Mouse (Mus musculus): ENCODE data around the gene Pikfyve. TPM values are rescaled to one million over a fixed set of nuclear protein-coding genes. Genes with fewer than 3 reads are reported as not detected.

The Pikfyve gene
- total and polyA plus RNA-seq, 2 experiments from 2014 or later: 8.7 to 28.2 TPM

- Histone ChIP-seq H3K9me3 (ENCODE audit: low read length) (no peaks in the 10 kb centered on the region), H3K4me2 (ENCODE audit: low read depth, low read length) (no peak overlapping the region)
- peak; percentile 72; the same call in 1 of the 2 replicates for ATAC-seq
Observed at GRCm38 (mm10) chr1:65282766-65283165, 96.3 kb downstream of the Pikfyve start.

GRCm38 (mm10) chr1:65308476-65308875, 122.0 kb downstream of the Pikfyve start:
- Histone ChIP-seq H3K27me3 (ENCODE audit: insufficient read depth, low read length) (0 out of 2 replicates have a peak, but pooled peaks cover 5% of the 10 kb centered on the region), H3K27ac (no peak overlapping the region), H3K4me3 (ENCODE audit: low read length) (no peak overlapping the region), H3K9ac (replicated peaks; ENCODE audit: low read length) (no peak overlapping the region), H3K9me3 (ENCODE audit: low read length) (no peaks in the 10 kb centered on the region), H3K36me3 (ENCODE audit: insufficient read depth, low read length) (no peaks in the 10 kb centered on the region), H3K4me1 (ENCODE audit: insufficient read depth, low read length) (peaks cover 11% of the 10 kb centered on the region), H3K4me2 (ENCODE audit: low read depth, low read length) (no peak overlapping the region)
- no peak for TF ChIP-seq CTCF (IDR thresholded peaks at IDR 0.05; ENCODE audit: low read depth)
- ATAC-seq (no peak), DNase-seq (ENCODE audit: low spot score) (no peak)
- WGBS: 76% methylated on average over 3 of the region's 3 CpGs

More at GRCm38 (mm10) chr1:65282766-65283165, 96.3 kb downstream of the Pikfyve start:
- peak; percentile 79 for TF ChIP-seq CTCF (IDR thresholded peaks at IDR 0.05; ENCODE audit: low read depth)
- Histone ChIP-seq H3K27ac (no peak overlapping the region), H3K27me3 (ENCODE audit: insufficient read depth, low read length) (no peaks in the 10 kb centered on the region), H3K9ac (replicated peaks; ENCODE audit: low read length) (no peak overlapping the region), H3K4me3 (ENCODE audit: low read length) (no peak overlapping the region), H3K4me1 (ENCODE audit: insufficient read depth, low read length) (0 out of 2 replicates have a peak, but pooled peaks cover 3% of the 10 kb centered on the region), H3K36me3 (ENCODE audit: insufficient read depth, low read length) (no peaks in the 10 kb centered on the region)
- DNase-seq (ENCODE audit: low spot score): peak; percentile 84
- WGBS: 3% methylated on average over 6 of the region's 6 CpGs

GRCm38 (mm10) chr1:65311214-65311933, 124.9 kb downstream of the Pikfyve start:
- DNase-seq (ENCODE audit: low spot score) (peak; percentile 13), ATAC-seq (0 out of 2 replicates have a peak, but pooled peaks have one; percentile 50)
- Histone ChIP-seq H3K27me3 (ENCODE audit: insufficient read depth, low read length) (0 out of 2 replicates have a peak, but pooled peaks cover 5% of the 10 kb centered on the region), H3K4me1 (ENCODE audit: insufficient read depth, low read length) (peaks cover 11% of the 10 kb centered on the region), H3K4me2 (ENCODE audit: low read depth, low read length) (peak overlapping the region; percentile 95), H3K9me3 (ENCODE audit: low read length) (no peaks in the 10 kb centered on the region), H3K36me3 (ENCODE audit: insufficient read depth, low read length) (no peaks in the 10 kb centered on the region), H3K4me3 (ENCODE audit: low read length) (peak overlapping the region; percentile 43), H3K9ac (replicated peaks; ENCODE audit: low read length) (peak overlapping the region; percentile 43), H3K27ac (no peak overlapping the region)
- 2% methylated on average over 29 of the region's 29 CpGs for WGBS
- TF ChIP-seq CTCF (IDR thresholded peaks at IDR 0.05; ENCODE audit: low read depth): no peak

DNA sequence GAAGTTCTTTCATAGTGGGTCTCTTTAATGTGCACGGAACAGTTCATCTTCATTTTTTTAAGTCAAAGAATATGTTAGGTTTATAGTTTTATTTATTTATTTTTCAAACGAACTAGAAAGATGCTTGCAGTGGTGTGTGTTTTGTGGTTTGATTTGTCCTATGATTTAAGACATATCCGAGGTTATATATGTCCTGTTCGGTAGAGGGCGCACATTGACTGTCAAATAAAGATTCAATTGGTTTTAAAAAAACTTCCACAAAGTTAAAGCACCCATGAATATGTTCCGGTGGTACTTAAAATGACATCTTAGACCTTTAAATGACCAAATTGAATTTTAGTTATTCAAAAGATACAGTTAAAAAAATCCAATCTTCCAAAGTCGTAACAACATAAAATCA, 125.6 kb downstream of the Pikfyve start:
- Histone ChIP-seq H3K36me3 (ENCODE audit: insufficient read depth, low read length) (no peaks in the 10 kb centered on the region), H3K27ac (no peak overlapping the region), H3K9ac (replicated peaks; ENCODE audit: low read length) (no peak overlapping the region), H3K9me3 (ENCODE audit: low read length) (no peaks in the 10 kb centered on the region), H3K4me2 (ENCODE audit: low read depth, low read length) (peak overlapping the region; percentile 95), H3K27me3 (ENCODE audit: insufficient read depth, low read length) (0 out of 2 replicates have a peak, but pooled peaks cover 5% of the 10 kb centered on the region), H3K4me3 (ENCODE audit: low read length) (peak overlapping the region; percentile 43), H3K4me1 (ENCODE audit: insufficient read depth, low read length) (peaks cover 11% of the 10 kb centered on the region)
- peak; percentile 70 for TF ChIP-seq CTCF (IDR thresholded peaks at IDR 0.05; ENCODE audit: low read depth)
- 9% methylated on average over 7 of the region's 7 CpGs for WGBS
- no peak; the same call in 1 of the 2 replicates for ATAC-seq
- peak; percentile 88 for DNase-seq (ENCODE audit: low spot score)

DNA sequence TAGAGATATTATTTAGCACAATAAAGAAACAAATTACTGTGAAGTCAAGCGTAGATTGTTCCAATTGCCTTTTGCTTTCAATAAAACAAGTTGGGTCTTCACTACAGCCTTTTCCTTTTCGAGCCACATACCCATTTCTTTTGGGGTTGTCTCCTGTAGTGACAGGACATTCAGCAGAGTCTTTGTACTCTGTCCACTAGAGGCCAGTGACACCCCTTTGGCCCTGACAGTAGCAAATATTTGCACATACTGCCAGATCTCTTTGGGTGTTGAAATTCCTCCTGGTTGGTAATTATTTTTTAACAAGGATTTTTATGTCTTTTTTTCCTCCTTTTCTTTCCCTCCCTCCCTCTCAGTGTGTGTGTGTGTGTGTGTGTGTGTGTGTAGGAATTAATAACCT, 126.4 kb downstream of the Pikfyve start:
- H3K27me3 ChIP-seq (ENCODE audit: insufficient read depth, low read length): 0 out of 2 replicates have a peak, but pooled peaks cover 5% of the 10 kb centered on the region
- no peaks in the 10 kb centered on the region for H3K9me3 ChIP-seq (ENCODE audit: low read length)
- 43% methylated on average over 2 of the region's 2 CpGs for WGBS
- H3K9ac ChIP-seq (replicated peaks; ENCODE audit: low read length): no peak overlapping the region
- ATAC-seq (no peak), DNase-seq (ENCODE audit: low spot score) (peak; percentile 30)
- H3K4me1 ChIP-seq (ENCODE audit: insufficient read depth, low read length): peaks cover 11% of the 10 kb centered on the region
- peak; percentile 55 for TF ChIP-seq CTCF (IDR thresholded peaks at IDR 0.05; ENCODE audit: low read depth)
- no peak overlapping the region for H3K27ac ChIP-seq
- no peak overlapping the region for H3K4me3 ChIP-seq (ENCODE audit: low read length)
- H3K36me3 ChIP-seq (ENCODE audit: insufficient read depth, low read length): no peaks in the 10 kb centered on the region
- H3K4me2 ChIP-seq (ENCODE audit: low read depth, low read length): no peak overlapping the region

DNA sequence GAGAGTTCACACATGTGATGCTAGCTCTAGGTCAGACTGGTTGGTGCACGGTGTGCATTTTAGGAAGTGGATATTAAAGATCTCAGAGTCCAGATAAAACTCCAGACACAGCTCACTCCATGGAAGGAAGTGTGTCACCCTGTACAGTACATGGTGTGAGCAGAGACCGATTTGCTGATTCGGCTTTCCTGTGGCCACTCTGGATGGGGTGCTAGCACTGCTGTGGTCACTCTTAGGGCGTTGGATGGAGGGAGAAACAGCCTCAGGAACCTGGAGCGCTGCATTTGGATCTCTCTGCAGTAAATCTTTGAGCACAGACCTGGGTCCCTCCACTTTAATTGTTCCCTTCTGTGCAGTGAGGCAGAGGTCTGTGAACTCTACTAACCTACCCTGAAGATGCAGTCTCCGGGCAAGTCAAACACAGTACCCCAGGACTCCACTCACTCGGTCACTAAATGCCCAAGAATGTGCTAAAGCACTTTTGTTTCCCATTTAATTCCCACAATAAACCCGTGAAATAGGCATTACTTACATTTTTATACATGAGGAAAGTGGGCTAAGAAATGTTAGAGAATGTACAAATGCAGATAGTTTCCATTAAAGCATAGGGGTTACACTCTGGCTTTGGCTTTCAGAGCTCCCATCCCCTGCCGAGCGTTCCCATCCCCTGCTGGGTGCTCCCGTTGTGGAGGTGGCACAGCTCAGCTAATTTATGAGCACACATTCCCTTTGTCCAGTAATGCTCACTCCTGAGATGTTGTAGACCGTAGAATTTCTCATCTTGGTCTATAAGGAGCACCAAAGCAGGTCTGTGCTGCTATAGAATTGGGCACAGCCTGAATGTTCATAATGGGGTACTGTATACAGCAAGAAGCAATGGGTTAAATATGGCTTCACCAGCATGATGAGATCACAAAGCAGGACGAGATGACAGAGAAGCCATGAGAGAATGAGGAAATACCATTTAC, 127.9 kb downstream of the Pikfyve start:
- Histone ChIP-seq H3K9me3 (ENCODE audit: low read length) (no peaks in the 10 kb centered on the region), H3K27me3 (ENCODE audit: insufficient read depth, low read length) (0 out of 2 replicates have a peak, but pooled peaks cover 5% of the 10 kb centered on the region), H3K4me3 (ENCODE audit: low read length) (no peak overlapping the region), H3K27ac (no peak overlapping the region), H3K36me3 (ENCODE audit: insufficient read depth, low read length) (no peaks in the 10 kb centered on the region), H3K4me1 (ENCODE audit: insufficient read depth, low read length) (peaks cover 11% of the 10 kb centered on the region), H3K9ac (replicated peaks; ENCODE audit: low read length) (no peak overlapping the region), H3K4me2 (ENCODE audit: low read depth, low read length) (peak overlapping the region; percentile 36)
- 46% methylated on average over 13 of the region's 13 CpGs for WGBS
- TF ChIP-seq CTCF (IDR thresholded peaks at IDR 0.05; ENCODE audit: low read depth): no peak
- ATAC-seq (no peak), DNase-seq (ENCODE audit: low spot score) (no peak)

Measured in hindbrain, postnatal 0 days (tissue).